Mouse (Mus musculus) spleen, adult 12 weeks (tissue): ENCODE results near the gene Pcnt.

Experiments used
- DNase-seq: peaks from one replicate; pipeline ENCODE4 v3.0.0; 2022; ENCODE audit warnings: low spot score

Gene Pcnt

GRCm38 (mm10) chr10:76442178-76443088 is at the start of gene Pcnt:
Gene Pcnt, minus strand, starts transcription at chr10:76442786.
- DNase-seq: peak; percentile 93

- no peak for DNase-seq
These were observed 46.6 kb upstream of the Pcnt start for GRCm38 (mm10) chr10:76489205-76489604.

DNA sequence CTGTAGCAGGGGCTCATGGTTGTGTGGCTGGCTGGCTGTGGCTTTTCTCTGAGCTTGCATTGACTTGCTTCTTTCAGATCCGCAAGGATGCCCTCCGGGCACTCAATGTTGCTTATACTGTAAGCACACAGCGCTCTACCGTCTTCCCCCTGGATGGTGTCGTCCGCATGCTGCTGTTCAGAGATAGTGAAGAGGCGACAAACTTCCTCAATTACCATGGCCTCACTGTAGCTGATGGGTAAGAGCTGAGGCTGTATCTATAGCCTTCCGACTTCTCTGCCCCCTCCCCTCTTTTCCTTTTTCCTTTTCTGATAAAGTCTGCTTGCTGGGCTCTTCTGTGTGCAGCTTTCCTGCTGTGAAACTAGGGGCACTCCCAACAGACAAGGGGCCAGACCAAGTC is 45.7 kb upstream of the Pcnt start:
- DNase-seq: no peak

GRCm38 (mm10) chr10:76486302-76486701 is 43.7 kb upstream of the Pcnt start:
- no peak for DNase-seq

DNA sequence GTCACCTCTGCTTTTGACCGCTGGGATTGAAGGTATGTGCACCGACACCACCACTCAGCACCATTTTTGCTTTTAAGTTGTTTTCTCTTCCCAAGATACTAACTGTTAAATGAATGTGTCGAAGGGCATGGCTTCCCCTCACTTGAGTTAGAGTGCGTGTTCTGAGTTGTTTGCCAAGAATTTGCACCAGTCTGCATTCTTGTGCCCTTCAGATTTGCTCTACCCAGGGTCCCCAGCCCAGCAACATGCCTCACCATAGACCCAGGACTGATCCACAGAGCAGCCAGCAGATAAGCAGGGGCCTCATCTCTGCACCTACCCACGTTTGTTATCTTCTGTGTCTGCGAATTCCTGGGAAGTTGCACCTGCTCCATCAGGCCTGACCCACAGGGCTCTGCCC is 38.9 kb upstream of the Pcnt start:
- DNase-seq: no peak

DNA sequence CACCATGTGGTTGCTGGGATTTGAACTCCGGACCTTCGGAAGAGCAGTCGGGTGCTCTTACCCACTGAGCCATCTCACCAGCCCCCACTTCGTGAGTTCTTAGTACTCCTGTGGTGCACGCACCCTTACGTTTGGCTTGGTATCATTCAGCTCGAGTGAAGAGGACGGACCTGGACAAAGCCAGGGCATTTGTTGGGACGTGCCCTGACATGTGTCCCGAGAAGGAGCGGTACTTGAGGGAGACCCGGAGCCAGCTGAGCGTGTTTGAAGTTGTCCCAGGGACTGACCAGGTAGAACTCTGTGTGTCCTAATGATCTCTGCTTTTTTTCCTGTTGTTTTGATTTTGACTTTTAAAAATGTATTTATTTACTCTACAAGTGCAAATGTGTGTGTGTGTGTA is 38.3 kb upstream of the Pcnt start:
- DNase-seq: no peak

GRCm38 (mm10) chr10:76473759-76474158 is 31.2 kb upstream of the Pcnt start:
- DNase-seq: no peak

DNA sequence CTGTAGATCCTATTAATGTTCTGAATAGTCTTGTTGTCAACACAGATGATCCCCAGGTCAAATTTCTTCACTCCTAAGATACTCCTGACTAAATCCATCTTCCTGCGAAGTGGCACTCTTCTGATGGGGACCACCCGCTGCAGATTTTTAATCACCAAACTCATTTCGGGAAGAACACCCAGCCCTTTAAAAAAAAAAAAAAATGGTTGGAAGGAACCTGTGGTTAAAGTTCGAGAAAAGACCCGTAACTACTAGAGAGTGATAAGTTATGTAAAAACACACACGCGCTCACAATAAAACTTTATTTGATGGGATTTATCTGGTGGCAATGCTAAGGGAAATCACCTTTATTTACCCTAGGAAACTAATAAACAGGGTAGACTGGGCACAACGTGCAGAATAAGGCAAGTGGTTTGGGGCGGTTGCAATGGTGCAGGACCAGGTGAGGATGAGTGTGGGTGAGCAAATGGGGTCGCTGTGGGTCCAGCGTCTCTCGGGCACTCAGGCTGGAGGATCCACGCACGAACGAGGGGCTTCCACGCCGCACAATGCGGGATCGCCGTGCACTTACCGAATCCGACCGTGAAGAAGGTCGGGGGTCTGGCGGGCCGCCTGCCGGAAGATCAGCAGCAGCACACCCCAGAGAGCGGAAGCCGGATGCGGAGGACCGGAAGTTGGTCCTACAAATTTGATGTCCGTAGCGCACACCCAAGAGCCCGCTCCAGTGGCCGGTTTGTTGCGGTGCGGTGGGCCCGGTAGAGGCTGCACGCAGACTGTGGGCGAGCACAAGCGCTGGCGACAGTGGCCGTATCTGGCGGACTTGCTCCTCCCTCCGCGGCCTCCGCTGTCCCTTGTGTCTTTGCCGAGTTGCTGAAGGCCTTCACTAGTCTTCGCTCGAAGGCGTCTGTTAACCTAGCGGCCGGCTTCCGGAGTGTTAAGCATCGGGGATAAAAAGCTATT is 25.9 kb upstream of the Pcnt start, which contains the start of the genes Mcm3ap and Ybey:
Mcm3ap (plus strand) TSS at position 725 of the 960 bp plus-strand sequence.
Ybey (minus strand) TSS at position 912 of the 960 bp plus-strand sequence.
- DNase-seq: peak; percentile 80

DNA sequence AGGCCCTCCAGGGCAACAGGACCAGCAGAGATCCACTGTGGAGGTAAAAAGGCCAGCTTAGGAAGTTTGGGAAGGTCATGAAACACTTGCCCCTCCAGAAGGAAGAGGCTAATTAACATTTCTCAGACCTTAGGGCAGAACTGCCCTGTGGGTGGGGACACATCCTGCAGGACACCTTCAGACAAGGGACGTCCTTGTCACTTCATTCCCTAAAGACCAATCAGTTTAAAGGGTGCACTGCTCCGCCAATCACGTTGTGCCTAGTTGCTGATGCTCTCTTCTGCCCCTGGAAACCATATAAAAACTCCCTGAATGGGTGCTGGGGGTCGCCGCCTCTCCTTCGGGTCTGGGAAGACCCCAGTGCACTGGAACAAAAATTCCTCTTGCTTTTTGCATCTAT is 20.1 kb upstream of the Pcnt start:
- DNase-seq: no peak

DNA sequence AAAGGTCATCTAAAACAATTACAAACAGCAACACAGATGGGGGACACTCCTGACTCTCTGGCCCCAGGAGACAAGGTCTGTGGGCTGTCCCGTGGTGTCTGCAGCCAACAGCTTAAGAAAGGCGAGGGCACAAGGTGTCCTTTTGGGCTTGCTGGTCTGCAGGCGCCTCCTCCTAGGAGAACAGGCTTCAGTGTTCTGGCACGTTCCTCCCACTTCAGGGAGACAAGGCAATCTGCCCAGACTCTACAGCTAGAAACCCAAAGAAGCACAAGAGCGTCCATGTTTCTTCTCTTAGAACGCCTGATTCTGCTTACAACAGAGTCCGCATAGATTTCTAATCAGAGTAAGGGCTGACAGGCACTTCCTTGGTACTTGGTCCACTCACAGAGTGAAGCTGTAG is 19.7 kb upstream of the Pcnt start:
- DNase-seq: no peak

DNA sequence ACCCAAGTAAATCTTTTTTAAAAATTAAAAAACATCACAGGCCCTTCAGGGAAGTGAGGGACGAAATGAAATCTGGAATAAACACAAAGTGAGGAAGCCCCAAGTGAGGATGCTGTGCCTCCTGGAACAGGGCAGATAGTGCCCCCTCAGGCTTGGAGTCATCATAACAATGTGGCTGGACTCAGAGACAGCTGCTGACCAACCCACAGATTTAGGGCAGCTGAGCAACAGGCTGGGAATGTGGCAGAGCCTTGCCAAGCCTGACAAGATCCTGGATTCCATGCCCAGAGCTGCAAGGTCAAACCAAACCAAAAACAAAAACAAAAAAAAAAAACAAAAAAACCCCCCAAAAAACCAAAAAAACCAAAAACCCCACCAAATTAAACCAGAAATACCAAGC is 18.7 kb upstream of the Pcnt start:
- no peak for DNase-seq

DNA sequence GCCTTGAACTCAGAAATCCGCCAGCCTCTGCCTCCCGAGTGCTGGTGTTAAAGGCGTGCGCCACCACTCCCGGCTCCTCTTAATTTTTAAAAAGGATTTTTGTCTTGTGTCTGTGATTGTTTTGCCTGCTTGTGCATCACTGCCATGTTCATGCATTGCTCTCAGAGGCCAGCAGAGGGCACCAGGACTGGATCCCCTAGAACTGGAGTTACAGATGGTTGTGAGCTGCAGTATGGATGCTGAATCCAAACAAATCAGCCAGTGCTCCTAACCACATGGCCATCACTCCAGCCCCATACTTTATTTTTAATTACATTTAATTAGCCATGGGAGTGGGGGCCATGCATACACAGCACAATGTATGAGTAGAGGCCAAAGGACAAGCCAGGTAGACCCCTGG is 12.7 kb upstream of the Pcnt start:
- DNase-seq: no peak

DNA sequence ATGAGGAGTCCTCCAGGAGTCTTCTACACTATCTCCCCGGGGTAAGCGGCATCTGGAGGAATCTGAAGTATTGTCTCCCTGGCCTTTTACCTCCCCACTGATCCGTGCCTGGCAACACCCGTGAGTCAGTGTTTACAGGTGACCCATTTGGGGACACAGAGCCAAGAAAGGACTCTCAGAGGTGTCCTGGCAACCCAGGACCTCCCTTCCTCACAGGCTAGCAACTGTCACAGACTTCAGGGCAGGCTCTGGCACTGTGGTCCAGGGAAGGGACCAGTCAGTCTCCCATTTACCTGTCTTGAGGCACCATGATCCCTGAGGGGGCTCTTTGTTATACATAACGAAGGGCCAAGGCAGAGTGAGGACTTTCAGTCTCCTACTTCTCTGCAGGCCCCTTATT is 6.3 kb upstream of the Pcnt start, which contains the start of gene 2610028H24Rik:
2610028H24Rik (plus strand) TSS at position 231 of the 400 bp plus-strand sequence.
- DNase-seq: no peak

DNA sequence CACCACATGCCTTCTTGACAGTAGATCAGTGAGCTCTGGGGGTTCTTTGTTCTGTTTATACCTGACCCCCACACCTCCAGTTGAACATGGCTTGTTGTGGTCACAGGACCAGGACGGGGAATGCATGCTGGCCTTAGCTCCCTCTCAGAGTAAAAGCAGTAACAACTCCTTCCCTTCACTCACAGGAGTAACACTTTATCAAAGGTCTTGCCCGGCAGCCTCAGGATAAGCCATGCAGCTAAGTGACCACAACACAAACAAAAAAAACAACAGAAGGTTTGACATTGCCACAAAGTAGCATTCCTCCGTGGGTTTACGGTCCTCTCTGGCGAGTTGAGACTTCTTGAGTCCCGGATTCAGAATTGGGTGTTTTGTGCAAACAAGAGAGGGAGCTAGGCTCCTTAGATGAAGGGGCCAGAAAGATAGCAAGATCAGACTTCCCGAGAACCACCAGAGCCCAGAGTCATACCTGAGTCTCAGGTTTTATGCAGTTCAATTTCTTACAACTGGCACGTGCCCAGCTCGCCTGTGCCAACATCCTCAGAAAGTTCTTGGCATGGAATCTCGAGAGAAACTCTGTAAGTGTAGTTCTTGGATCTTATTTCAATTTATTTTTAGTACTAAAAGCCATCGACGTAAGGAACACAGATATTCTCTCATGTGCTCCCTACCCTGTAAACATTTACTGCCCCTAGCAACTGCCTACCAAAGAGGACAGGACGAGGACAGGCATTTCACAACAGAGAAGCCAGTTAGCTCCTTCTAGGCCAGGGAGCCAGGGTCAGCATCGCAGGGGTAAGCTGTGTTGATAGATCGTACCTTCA is 5.0 kb upstream of the Pcnt start:
- no peak for DNase-seq

DNA sequence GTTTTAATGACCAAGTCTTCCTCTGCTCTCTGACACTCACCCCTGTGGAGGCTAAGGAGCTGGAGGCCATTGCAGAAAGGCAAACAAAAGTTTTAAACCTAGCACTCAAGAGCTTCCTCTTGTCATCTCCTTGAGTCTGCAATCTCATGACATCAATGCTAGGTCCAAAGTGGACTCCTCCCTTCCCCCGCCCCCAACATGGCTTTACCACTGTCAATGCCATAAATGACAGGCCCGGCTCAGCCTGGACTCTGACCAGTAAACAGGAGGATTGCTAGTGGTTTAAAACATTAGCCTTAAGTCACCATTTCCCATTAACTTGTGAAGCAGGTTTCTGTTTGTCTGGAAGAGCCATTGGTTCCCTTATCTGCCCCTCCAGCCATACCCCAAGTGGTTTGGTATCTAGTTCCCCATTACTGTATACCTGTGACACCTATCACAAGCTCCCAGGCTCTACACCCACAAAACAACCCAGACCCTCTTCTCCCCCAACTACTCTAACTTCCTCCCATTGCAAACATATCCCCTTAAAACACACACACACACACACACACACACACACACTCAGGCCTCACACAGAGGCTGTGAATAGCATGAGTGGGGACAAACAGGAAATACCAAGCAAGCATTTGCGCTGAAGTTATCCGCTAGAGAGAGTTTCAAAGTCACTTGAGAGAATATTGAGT is 3.6 kb upstream of the Pcnt start:
- no peak for DNase-seq

DNA sequence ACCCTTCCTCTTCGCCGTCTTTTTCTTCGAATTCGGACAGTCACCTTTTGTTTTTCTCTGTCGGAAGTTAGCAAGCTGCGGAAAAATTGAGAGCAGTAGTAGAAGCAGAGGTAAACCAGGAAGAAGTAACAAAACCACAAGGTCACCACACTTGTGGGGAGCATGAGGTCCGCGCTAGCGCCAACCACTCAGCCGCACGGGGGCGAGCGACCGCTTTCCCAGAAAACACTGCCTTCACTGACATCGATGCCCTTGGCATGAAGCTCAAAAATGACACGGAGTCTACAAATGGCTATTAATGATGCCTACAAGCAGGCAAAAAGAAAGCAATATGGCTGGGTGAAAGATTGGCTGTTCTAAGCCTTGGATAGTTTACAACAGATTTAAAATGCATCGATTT is 2.3 kb downstream of the Pcnt start, which contains the start of gene AC141477.1:
AC141477.1 (minus strand) TSS at position 164 of the 400 bp plus-strand sequence.
- DNase-seq: no peak

GRCm38 (mm10) chr10:76439107-76439890 is 3.3 kb downstream of the Pcnt start:
- no peak for DNase-seq

GRCm38 (mm10) chr10:76433925-76434324 is 8.7 kb downstream of the Pcnt start:
- DNase-seq: no peak

DNA sequence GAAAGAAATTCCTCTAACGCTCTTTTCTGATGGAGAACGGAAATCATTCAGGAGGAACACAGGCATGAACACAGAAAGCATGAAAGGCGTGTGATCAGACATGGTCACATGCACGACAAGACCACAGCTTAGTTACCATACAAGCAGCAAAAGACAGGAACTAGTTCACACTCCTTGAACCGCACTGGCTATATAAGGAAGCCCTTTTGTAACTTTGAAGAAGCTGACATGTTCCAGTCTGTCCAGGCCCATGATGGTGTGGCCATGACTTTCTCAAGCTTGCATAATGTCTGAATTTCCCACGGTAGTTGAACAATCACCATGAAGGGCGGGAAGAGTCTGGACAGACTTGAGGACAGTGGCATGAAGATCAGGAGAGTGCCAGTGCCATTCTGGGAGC is 16.9 kb downstream of the Pcnt start:
- DNase-seq: no peak

DNA sequence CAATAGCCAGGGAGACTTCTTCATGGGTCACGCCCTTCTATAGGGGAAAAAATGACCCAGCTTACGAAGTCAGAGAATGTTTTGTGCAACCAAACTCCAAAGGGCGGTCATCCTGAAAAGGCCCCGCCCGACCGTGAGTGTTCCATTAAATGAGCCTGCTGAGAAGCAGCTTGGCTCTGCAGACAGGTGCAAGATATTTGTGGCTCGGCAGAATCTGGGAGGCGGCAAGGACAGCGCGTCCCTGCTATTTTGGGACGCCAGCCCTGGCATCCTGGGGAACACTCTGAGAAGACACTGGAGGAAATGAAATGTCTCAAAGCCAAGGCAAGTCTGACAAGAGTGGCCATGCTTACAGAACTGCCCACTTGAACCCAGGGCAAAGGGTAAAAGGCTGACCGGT is 25.8 kb downstream of the Pcnt start:
- no peak for DNase-seq
